Mouse (Mus musculus) heart, embryonic 14.5 days (tissue): ENCODE measurements around the gene Gm12830. TPM values are rescaled to one million over a fixed set of nuclear protein-coding genes. Genes with fewer than 3 reads are reported as not detected.

Experiments used
- ATAC-seq: fragments of 200-750 bp; cut with Nextera tagmentation; 2 replicates; pipeline ENCODE4 v1.8.0; 2017; ENCODE audit warnings: low read depth, moderate TSS enrichment; ENCODE audit not compliant: insufficient number of reproducible peaks, insufficient read depth, low FRiP score
- H3K27ac ChIP-seq, 2 experiments: fragments of 200-500 bp in 1 of 2; fragments of 300-500 bp in 1 of 2; sonication (generic) in 1 of 2; replicated peaks in 1 of 2; 2 replicates each; pipeline ENCODE4 v1.5.1; 2012 to 2014; ENCODE audit warnings: low read depth in 2 of 2, low read length in 2 of 2, control low read depth in 1 of 2, mild to moderate bottlenecking in 1 of 2, mixed read lengths in 1 of 2; ENCODE audit not compliant: control insufficient read depth in 1 of 2, insufficient read depth in 1 of 2
- H3K27me3 ChIP-seq: fragments of 300-500 bp; sonication (generic); 2 replicates; pipeline ENCODE4 v1.6.1; 2014; ENCODE audit warnings: mild to moderate bottlenecking, low read length, control low read depth; ENCODE audit not compliant: control insufficient read depth, insufficient read depth
- H3K36me3 ChIP-seq: fragments of 300-500 bp; sonication (generic); 2 replicates; pipeline ENCODE4 v1.6.1; 2014; ENCODE audit warnings: mild to moderate bottlenecking, control low read depth, low read length, mixed read lengths; ENCODE audit not compliant: control insufficient read depth, insufficient read depth
- H3K4me1 ChIP-seq, 2 experiments: fragments of 200-500 bp in 1 of 2; fragments of 300-500 bp in 1 of 2; sonication (generic) in 1 of 2; 2 replicates each; pipeline ENCODE4 v1.6.1; 2012 to 2014; ENCODE audit warnings: low read length in 2 of 2, control low read depth in 1 of 2, mixed read lengths in 1 of 2; ENCODE audit not compliant: control insufficient read depth in 2 of 2, insufficient read depth in 2 of 2
- H3K4me2 ChIP-seq: fragments of 300-500 bp; sonication (generic); 2 replicates; pipeline ENCODE4 v1.6.1; 2014; ENCODE audit warnings: mild to moderate bottlenecking, low read length
- H3K4me3 ChIP-seq, 2 experiments: fragments of 200-500 bp in 1 of 2; fragments of 300-500 bp in 1 of 2; sonication (generic) in 1 of 2; 2 replicates each; pipeline ENCODE4 v1.5.1; 2012 to 2014; ENCODE audit warnings: low read length in 2 of 2, mild to moderate bottlenecking in 2 of 2, control low read depth in 1 of 2, low read depth in 1 of 2, moderate library complexity in 1 of 2; ENCODE audit not compliant: control insufficient read depth in 1 of 2, insufficient read depth in 1 of 2
- H3K9ac ChIP-seq: fragments of 300-500 bp; sonication (generic); 2 replicates; pipeline ENCODE4 v1.6.1; 2014; ENCODE audit warnings: mild to moderate bottlenecking, low read length
- H3K9me3 ChIP-seq: fragments of 300-500 bp; sonication (generic); 2 replicates; pipeline ENCODE4 v1.6.1; 2016; ENCODE audit warnings: low read length, control low read depth; ENCODE audit not compliant: control insufficient read depth
- WGBS: fragments of 180-500 bp; shearing (Covaris S2); extraction: QIAGEN DNeasy Blood & Tissue Kit; methylation state at CpG from one replicate; pipeline ENCODE4 v1.1.7; 2014; 5-methylcytosine and 5-hydroxymethylcytosine counted together
- polyA plus RNA-seq: library from polyadenylated mRNA; unstranded; fragments of >200 nt; fragmentation: Nextera tagmentation; extraction: Ambion mirVana; gene quantifications from 2 replicates; pipeline ENCODE4 v1.2.1, GENCODE M21; 2014

The Gm12830 gene
- polyA plus RNA-seq, 1 experiment from 2014 or later = not detected

- H3K9ac ChIP-seq = no peak overlapping the region
- peaks cover 44% of the 10 kb centered on the region for H3K27me3 ChIP-seq
- WGBS = 30% methylated on average over 9 of the region's 9 CpGs
- no peaks in the 10 kb centered on the region for H3K36me3 ChIP-seq
- H3K27ac ChIP-seq = no peak overlapping the region
- peaks cover 0 to 4% of the 10 kb centered on the region in 2 experiments; a peak in 1 of 4 replicates for H3K4me1 ChIP-seq
- no peak for ATAC-seq
- no peaks in the 10 kb centered on the region for H3K9me3 ChIP-seq
- H3K4me2 ChIP-seq = no peak overlapping the region
- no peak overlapping the region for H3K4me3 ChIP-seq
Observed at GRCm38 (mm10) chr4:114818963-114819702, 2.4 kb upstream of the Gm12830 start.

- Histone ChIP-seq H3K4me2 (no peak overlapping the region), H3K27me3 (peaks cover 29% of the 10 kb centered on the region), H3K9ac (no peak overlapping the region), H3K9me3 (no peaks in the 10 kb centered on the region), H3K4me1 (no peaks in the 10 kb centered on the region), H3K27ac (no peak overlapping the region), H3K4me3 (no peak overlapping the region), H3K36me3 (no peaks in the 10 kb centered on the region)
- WGBS = 60% methylated on average over 10 of the region's 10 CpGs
- no peak for ATAC-seq
Observed at GRCm38 (mm10) chr4:114834770-114835581, 13.5 kb downstream of the Gm12830 start.

GRCm38 (mm10) chr4:114841336-114841920 lies 19.9 kb downstream of the Gm12830 start:
- H3K4me3 ChIP-seq = no peak overlapping the region
- H3K9ac ChIP-seq = no peak overlapping the region
- H3K27ac ChIP-seq = no peak overlapping the region
- no peak overlapping the region for H3K4me2 ChIP-seq
- peaks cover 2% of the 10 kb centered on the region; the same call in 1 of the 2 replicates for H3K9me3 ChIP-seq
- no peaks in the 10 kb centered on the region for H3K36me3 ChIP-seq
- peaks cover 85% of the 10 kb centered on the region for H3K27me3 ChIP-seq
- 0 out of 4 replicates have a peak, but pooled peaks cover 0 to 6% of the 10 kb centered on the region in 2 experiments for H3K4me1 ChIP-seq
- ATAC-seq = no peak
- 47% methylated on average over 9 of the region's 9 CpGs for WGBS

GRCm38 (mm10) chr4:114842376-114842960 lies 20.9 kb downstream of the Gm12830 start:
- ATAC-seq = no peak
- H3K27ac ChIP-seq = no peak overlapping the region
- 5% methylated on average over 7 of the region's 11 CpGs for WGBS
- no peak overlapping the region for H3K4me2 ChIP-seq
- no peaks in the 10 kb centered on the region for H3K36me3 ChIP-seq
- H3K9me3 ChIP-seq = peaks cover 2% of the 10 kb centered on the region; the same call in 1 of the 2 replicates
- no peak overlapping the region for H3K9ac ChIP-seq
- H3K4me1 ChIP-seq = 0 out of 4 replicates have a peak, but pooled peaks cover 0 to 6% of the 10 kb centered on the region in 2 experiments
- H3K4me3 ChIP-seq = no peak overlapping the region
- H3K27me3 ChIP-seq = peaks cover 78% of the 10 kb centered on the region

- peaks cover 2% of the 10 kb centered on the region; the same call in 1 of the 2 replicates for H3K9me3 ChIP-seq
- H3K9ac ChIP-seq = 0 out of 2 replicates have a peak overlapping the region, but pooled peaks have one; percentile 10
- no peaks in the 10 kb centered on the region for H3K36me3 ChIP-seq
- ATAC-seq = no peak
- peak overlapping the region; percentile 33 to 37 for H3K4me3 ChIP-seq
- peaks cover 72% of the 10 kb centered on the region for H3K27me3 ChIP-seq
- peak overlapping the region; percentile 68 for H3K4me2 ChIP-seq
- 2% methylated on average over 45 of the region's 51 CpGs for WGBS
- H3K4me1 ChIP-seq = 0 out of 4 replicates have a peak, but pooled peaks cover 0 to 6% of the 10 kb centered on the region in 2 experiments
- no peak overlapping the region for H3K27ac ChIP-seq
Observed at GRCm38 (mm10) chr4:114843097-114843721, 21.7 kb downstream of the Gm12830 start.

- peaks cover 2% of the 10 kb centered on the region; the same call in 1 of the 2 replicates for H3K9me3 ChIP-seq
- H3K36me3 ChIP-seq = no peaks in the 10 kb centered on the region
- no peak overlapping the region for H3K4me3 ChIP-seq
- no peak for ATAC-seq
- no peak overlapping the region for H3K4me2 ChIP-seq
- H3K4me1 ChIP-seq = 0 out of 4 replicates have a peak, but pooled peaks cover 0 to 6% of the 10 kb centered on the region in 2 experiments
- WGBS = 19% methylated on average over 1 of the region's 1 CpGs
- H3K27me3 ChIP-seq = peaks cover 58% of the 10 kb centered on the region
- no peak overlapping the region for H3K27ac ChIP-seq
- no peak overlapping the region for H3K9ac ChIP-seq
Observed at GRCm38 (mm10) chr4:114844600-114844999, 23.1 kb downstream of the Gm12830 start.
